Mouse (Mus musculus) frontal cortex, adult 2 months (tissue): ENCODE data around the gene Fam53b. TPM values are rescaled to one million over a fixed set of nuclear protein-coding genes. Genes with fewer than 3 reads are reported as not detected.

Experiments used
- DNase-seq, 2 experiments: peaks; one replicate each; pipeline ENCODE4 v3.0.0; 2022; ENCODE audit warnings: low spot score in 1 of 2; ENCODE audit errors: extremely low spot score in 1 of 2
- polyA plus RNA-seq: library from polyadenylated mRNA; depleted of rRNA; stranded (reverse); fragments of >200 nt; gene quantifications from 2 replicates; pipeline ENCODE4 v1.2.3, GENCODE M21; 2012

Fam53b gene
- polyA plus RNA-seq, 1 experiment, result 14.7 TPM

- DNase-seq, result no peak
Measured at GRCm38 (mm10) chr7:132790447-132791219, 23.1 kb downstream of the Fam53b start.

- DNase-seq, result peak; percentile 90 to 92
Measured at GRCm38 (mm10) chr7:132788826-132789225, 24.9 kb downstream of the Fam53b start.

- DNase-seq, result no peak
Measured at GRCm38 (mm10) chr7:132787496-132788190, 26.0 kb downstream of the Fam53b start.

- DNase-seq, result no peak
Measured at GRCm38 (mm10) chr7:132787022-132787421, 26.7 kb downstream of the Fam53b start.

DNA sequence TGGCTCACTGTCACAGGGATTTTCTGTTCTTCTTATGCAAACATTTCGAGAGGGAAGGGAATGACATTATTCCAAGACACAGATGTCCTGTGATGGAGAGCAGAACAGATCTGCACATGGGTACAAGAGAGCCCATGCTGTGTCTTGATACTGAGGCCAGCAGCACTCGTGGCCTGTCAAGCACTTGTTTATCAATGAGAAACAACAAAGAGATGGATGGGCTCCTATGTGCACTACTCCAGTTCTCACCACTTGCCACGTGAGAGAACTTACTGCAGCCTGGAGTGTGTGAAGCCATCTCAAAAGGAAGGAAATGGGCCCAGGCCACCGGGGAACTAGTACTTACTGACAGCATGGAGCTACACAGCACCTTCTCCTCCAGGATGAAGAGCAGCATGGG is 27.2 kb downstream of the Fam53b start:
- no peak for DNase-seq

DNA sequence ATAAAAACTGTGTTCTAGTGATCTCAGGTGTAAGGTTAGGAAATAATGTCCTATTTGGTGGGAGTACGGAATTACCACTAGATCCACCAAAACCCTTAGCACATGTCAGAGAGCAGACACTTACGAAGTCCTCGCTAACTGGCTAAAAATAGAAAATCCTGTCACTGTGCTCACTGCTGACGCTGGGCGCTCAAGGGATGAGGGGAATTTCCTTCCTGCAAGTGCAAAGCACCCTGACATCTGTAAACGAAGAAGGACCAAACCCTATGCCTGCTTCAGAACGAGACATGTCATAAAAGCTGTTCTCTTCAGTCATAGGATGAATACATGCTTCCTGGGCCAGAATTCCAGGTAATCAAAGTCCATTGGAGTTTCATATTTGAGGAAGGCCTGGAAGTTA is 27.7 kb downstream of the Fam53b start:
- DNase-seq, result no peak

- DNase-seq, result no peak
Measured at GRCm38 (mm10) chr7:132784101-132784500, 29.6 kb downstream of the Fam53b start.

GRCm38 (mm10) chr7:132781850-132782249 is 31.8 kb downstream of the Fam53b start:
- DNase-seq, result no peak

DNA sequence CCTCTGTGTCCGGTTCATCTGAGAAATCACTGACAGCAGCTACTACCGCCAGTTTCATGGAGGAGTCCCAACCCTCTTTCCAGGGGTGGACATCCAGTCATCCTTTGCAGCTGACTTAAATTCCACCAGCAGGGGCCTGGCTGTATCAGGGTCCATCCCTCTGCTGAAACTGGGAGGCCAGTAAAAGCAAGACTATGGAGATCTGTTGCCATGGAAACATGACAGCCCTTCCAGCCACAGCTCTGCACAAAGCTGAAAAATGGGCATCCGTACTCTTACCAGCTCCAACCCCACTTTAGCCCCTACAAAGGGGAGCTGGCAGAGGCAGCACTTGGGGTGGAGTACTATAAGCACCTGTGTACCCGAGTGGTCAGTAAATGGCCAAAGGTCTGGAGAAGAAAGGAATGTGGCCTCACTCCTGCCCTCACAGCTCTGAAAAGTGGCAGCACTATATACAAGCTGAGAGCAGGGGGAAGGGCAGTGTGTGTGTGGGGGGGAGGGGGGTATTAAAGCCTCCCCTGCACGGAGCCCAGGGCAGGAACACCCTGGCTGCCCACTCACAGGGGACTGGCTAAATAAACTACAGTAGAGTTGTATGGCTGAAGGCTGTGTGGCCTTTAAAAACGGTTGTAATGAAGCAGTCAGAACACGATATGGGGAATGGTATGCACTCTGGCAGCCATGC is 32.4 kb downstream of the Fam53b start:
- no peak for DNase-seq

DNA sequence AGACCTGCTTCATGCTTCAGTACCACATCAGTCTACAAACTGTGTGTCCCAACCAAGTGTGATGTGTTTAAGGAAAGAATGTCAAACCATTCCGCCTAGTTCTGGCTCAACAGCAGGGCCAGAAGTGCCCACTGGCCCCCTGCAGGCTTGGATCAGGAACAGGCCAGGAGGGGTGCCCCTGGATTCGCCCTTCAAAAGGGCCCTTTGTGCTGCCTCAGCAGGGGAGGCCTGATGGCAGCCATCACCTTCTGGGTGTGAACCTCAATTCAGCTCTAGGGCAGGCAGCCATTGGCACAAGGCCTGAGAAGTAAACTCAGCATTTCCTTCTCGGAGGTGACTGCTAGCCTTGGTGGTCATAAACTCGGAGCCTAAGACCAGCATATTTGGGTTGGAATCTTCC is 33.1 kb downstream of the Fam53b start:
- peak in 1 of 2 experiments; percentile 42 for DNase-seq

DNA sequence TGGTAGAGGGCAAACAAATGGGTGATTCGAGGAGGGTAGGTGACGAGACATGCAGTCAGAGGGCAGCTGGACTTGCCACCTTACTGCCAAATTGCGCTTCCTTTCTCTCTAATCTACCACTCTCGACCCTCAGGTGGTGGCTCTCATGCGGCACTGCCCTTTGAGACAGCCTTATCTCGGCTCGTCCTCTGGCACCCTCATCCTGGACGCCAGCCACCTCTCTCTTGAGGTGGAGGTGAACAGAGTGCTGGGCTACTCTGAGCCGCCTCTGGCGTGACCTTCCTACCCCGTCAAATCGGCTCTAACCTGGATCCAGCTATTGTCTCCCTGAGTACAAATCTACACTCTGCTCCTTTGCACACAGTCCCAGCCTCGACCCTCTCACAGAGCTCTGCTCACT is 35.1 kb downstream of the Fam53b start:
- no peak for DNase-seq

DNA sequence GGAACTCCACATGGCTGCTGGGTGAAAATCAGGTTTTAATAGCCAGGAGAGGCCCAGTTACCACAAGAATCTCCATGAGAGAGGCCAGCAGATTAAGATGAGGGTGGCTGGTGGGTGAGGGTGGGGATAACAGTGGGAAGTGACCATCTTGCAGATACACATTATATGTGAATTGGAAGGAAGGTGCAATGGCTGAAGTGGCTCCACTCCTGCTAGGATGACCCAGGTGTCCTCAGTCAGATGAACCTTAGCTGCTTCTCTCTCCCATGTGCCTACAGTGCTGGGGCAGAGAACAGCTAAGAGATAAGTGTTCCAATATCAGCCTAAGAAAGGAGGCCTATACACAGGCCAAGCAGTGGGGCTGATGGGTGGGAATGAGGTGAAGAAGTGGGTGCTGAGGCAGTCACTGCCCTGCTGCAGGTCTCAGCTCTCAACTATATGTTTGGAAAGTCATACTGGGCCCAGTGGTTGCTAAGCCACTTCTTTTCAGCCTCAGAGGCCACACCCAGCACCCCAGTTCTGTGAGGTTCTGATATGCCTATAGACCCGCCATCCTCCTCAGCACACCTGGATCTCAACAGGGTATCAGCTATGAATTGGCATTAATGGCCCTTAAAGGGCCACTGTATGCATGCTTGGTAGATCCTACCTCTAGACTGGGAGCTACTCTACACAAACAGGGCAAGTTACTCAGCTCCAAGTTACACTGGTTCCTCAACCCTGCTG is 35.8 kb downstream of the Fam53b start:
- DNase-seq, result no peak

GRCm38 (mm10) chr7:132777117-132777516 is 36.6 kb downstream of the Fam53b start:
- DNase-seq, result no peak

DNA sequence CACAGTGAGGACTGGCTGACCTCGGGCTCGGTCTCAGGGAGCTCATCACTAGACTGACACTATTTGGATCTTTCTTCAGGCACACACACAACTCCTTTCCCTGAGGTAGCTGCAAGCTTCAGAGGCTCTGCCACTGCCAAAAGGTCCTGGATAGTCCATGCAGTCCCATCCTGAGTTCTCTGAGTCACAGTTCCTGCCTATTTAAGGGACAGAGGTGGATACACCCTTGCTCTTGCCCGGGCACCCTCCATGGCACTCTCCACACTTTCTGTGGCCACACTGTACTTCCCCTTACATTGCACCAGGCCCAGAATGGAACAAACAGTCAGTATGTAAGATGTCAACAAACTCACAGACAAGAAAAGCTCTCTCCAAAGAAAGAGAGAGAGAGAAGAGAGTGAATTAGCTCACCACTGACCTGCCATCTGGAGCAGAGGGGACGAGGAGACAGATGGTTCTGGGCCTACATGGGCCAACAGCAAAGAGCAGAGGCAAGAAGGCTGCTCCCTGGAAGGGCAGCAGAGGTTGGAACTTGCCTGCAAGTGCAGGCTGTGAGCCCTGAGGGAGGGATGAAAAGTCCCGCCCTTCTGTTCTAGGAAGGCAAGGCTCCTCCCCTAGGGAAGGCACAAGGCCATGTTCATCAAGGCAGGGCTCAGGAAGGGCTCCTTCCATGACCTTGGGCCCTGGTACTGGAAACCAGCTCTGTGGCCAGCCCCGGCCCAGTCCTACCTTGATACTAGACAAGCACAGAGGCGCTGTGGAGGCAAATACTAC is 37.2 kb downstream of the Fam53b start:
- no peak for DNase-seq

DNA sequence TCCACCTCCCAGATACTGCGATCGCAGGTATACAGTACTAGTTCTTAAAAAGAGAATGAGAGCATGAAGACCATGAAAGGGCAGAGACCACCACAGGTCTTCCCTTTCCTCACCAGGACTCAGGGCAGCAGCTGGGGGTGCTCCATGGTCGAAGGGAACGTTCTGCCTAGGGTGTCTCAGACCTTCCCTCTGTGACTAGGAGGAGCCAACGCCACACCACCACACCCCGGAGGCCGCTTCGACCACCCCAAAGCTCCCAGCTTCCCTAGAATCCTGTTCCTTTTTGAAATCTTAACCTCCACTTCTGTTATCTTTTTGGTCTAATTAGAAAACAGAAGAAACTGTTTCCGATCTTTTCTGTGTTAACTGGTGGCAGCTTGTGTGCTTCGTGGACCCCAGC is 37.8 kb downstream of the Fam53b start:
- DNase-seq, result no peak

GRCm38 (mm10) chr7:132775333-132775732 is 38.4 kb downstream of the Fam53b start:
- no peak for DNase-seq

- no peak for DNase-seq
Measured at GRCm38 (mm10) chr7:132773011-132773705, 40.5 kb downstream of the Fam53b start.

GRCm38 (mm10) chr7:132772440-132772839 is 41.2 kb downstream of the Fam53b start:
- DNase-seq, result no peak

GRCm38 (mm10) chr7:132768498-132769344 is 45.0 kb downstream of the Fam53b start:
- no peak for DNase-seq
